Mouse (Mus musculus) intestine, embryonic 15.5 days (tissue): Measurements from ENCODE around the gene C8g. TPM values are rescaled to one million over a fixed set of nuclear protein-coding genes. Genes with fewer than 3 reads are reported as not detected.

Experiments used
- ATAC-seq: fragments of 200-750 bp; cut with Nextera tagmentation; 2 replicates; pipeline ENCODE4 v1.8.0; 2017; ENCODE audit warnings: moderate TSS enrichment, moderate library complexity
- H3K27ac ChIP-seq: fragments of 300-500 bp; sonication (generic); 2 replicates; pipeline ENCODE4 v1.5.1; 2015; ENCODE audit warnings: mild to moderate bottlenecking, inconsistent platforms
- H3K27me3 ChIP-seq: fragments of 300-500 bp; sonication (generic); replicated peaks from 2 replicates; pipeline ENCODE4 v1.6.1; 2015; ENCODE audit warnings: inconsistent platforms
- H3K36me3 ChIP-seq: fragments of 300-500 bp; sonication (generic); 2 replicates; pipeline ENCODE4 v1.6.1; 2015; ENCODE audit warnings: inconsistent platforms
- H3K4me1 ChIP-seq: fragments of 300-500 bp; sonication (generic); replicated peaks from 2 replicates; pipeline ENCODE4 v1.6.1; 2015; ENCODE audit warnings: inconsistent platforms
- H3K4me2 ChIP-seq: fragments of 300-500 bp; sonication (generic); replicated peaks from 2 replicates; pipeline ENCODE4 v1.6.1; 2015; ENCODE audit warnings: mild to moderate bottlenecking, inconsistent platforms
- H3K4me3 ChIP-seq: fragments of 300-500 bp; sonication (generic); replicated peaks from 2 replicates; pipeline ENCODE4 v1.5.1; 2015; ENCODE audit warnings: inconsistent platforms
- H3K9ac ChIP-seq: fragments of 300-500 bp; sonication (generic); 2 replicates; pipeline ENCODE4 v1.6.1; 2015; ENCODE audit warnings: inconsistent platforms
- H3K9me3 ChIP-seq: fragments of 300-500 bp; sonication (generic); 2 replicates; pipeline ENCODE4 v1.6.1; 2016; ENCODE audit warnings: inconsistent platforms
- WGBS: fragments of 180-500 bp; shearing (Covaris S2); methylation state at CpG from one replicate; pipeline ENCODE4 v1.1.7; 2015; 5-methylcytosine and 5-hydroxymethylcytosine counted together
- polyA plus RNA-seq: library from polyadenylated mRNA; unstranded; fragments of >200 nt; fragmentation: Nextera tagmentation; extraction: Ambion mirVana; gene quantifications from 2 replicates; pipeline ENCODE4 v1.2.1, GENCODE M21; 2015

The C8g gene
- polyA plus RNA-seq, 1 experiment from 2014 or later: 5.4 TPM

DNA sequence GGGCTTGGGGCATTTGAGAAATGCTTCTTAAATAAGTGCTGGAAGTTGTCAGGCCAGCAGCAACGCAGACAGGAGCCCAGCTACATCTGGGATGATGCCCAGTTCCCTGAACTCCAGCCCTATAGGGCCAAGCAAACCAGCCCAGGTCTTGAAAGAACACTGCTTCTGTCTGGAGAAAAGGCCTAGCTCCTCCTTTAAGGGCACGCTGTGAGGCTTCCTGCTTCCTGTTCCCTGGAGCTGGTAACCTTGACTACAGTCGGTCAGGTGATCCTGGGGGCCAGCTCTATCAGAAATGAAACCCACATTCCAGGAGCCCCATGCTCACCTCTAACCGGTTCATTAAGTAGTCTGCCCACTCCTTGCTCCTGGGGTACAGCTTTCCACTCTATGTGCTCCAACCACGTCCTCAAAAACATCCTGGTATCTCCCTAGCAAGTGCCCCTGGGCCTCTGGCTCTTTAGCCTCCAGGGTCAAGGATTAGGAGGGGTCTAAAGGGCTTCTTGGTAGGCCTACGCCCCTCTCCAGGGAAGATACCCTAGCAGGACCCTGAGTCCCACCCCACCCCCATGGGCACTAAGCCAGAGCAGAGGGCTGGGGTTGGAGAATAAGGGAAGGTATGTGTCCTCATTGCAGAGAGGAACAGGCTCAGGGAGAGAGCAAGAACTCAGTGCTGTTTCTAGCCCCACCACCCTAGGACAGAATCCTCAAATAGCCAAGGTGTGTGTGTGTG is 3.5 kb downstream of the C8g start:
- Histone ChIP-seq H3K4me2 (0 out of 2 replicates have a peak overlapping the region, but pooled peaks have one; percentile 3), H3K4me3 (no peak overlapping the region), H3K36me3 (no peaks in the 10 kb centered on the region), H3K27me3 (no peaks in the 10 kb centered on the region), H3K9ac (no peak overlapping the region), H3K4me1 (peaks cover 26% of the 10 kb centered on the region), H3K27ac (peak overlapping the region; percentile 58), H3K9me3 (no peaks in the 10 kb centered on the region)
- peak; percentile 14; the same call in 1 of the 2 replicates for ATAC-seq
- 50% methylated on average over 6 of the region's 6 CpGs for WGBS

DNA sequence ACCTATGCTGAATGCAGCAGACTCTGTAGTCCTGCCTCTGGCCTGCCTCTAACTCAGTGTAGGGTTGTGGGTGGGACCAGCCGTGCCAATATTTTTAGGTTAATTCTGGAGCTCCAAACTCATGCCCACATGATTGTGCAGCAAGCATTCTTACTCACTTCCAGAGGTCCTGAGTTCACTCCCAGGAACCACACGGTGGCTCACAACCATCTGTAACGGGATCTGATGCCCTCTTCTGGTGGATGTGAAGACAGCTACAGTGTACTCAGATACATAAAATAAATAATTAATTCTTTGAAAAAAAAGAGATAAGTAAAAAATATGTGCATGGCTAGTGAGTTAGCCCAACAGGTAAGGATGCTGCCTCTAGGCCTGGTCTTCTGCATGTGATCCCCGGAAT is 5.1 kb downstream of the C8g start:
- no peak for ATAC-seq
- no peaks in the 10 kb centered on the region for H3K27me3 ChIP-seq
- WGBS: 46% methylated on average over 4 of the region's 4 CpGs
- H3K27ac ChIP-seq: no peak overlapping the region
- H3K9ac ChIP-seq: no peak overlapping the region
- peaks cover 13% of the 10 kb centered on the region for H3K4me1 ChIP-seq
- no peak overlapping the region for H3K4me2 ChIP-seq
- H3K9me3 ChIP-seq: no peaks in the 10 kb centered on the region
- H3K4me3 ChIP-seq: no peak overlapping the region
- H3K36me3 ChIP-seq: no peaks in the 10 kb centered on the region

DNA sequence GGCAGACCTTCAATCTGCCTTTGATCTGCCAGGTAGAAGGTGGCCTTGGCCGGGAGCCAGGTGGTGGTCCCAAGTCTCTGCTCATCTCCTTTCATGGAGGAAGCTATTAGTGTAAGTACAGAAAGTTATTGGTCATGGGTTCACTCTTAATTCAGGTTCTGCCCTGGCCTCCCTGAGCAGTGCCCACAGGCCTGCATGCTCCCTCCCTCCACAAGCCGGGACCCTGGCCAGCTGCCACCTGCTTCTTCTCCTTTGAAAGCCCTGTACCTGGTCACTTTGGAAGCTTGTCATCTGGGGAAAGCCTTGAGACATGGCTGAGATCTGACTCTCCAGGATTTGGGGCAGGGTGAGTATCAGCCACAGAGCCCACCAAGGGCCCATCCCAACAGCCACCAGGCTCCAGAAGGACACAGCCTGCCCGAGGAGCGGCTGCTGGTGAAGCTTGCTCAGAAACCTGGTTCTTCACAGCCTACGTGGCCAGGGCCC is 8.0 kb downstream of the C8g start, which contains the start of gene Lcn12:
Gene Lcn12 (minus strand): TSS at position 436 of the 486 bp plus-strand sequence.
- H3K36me3 ChIP-seq: no peaks in the 10 kb centered on the region
- no peak for ATAC-seq

DNA sequence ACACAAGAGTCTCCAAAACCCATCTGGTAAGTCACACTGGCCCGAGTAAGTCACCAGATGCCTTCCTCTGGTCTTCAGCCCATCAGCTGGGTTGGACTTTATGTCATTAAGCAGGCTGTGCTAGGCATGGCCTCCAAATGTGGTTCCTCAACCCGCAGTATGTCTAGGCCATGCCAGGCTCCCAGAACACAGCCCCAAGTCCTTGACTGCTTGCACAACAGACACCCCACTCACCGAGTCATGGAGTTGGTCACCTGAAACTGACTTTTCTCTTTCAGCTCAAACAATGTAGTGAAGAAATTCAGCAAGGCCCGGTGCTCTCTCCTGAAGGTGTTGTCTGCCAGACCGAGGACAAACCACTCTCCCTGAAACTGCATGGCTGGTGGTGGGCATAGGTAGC is 8.5 kb downstream of the C8g start:
- ATAC-seq: no peak
- 80% methylated on average over 5 of the region's 5 CpGs for WGBS

More for the DNA sequence above, 8.0 kb downstream of the C8g start, which contains the start of gene Lcn12:
- H3K4me1 ChIP-seq: peaks cover 5% of the 10 kb centered on the region; the same call in 1 of the 2 replicates
- no peak within 1 kb of the TSS for H3K4me3 ChIP-seq
- no peaks in the 10 kb centered on the region for H3K9me3 ChIP-seq
- H3K27me3 ChIP-seq: no peaks in the 10 kb centered on the region
- H3K4me2 ChIP-seq: no peak within 1 kb of the TSS
- 83% methylated on average over 5 of the region's 5 CpGs for WGBS
- no peak within 1 kb of the TSS for H3K27ac ChIP-seq
- H3K9ac ChIP-seq: no peak within 1 kb of the TSS

DNA sequence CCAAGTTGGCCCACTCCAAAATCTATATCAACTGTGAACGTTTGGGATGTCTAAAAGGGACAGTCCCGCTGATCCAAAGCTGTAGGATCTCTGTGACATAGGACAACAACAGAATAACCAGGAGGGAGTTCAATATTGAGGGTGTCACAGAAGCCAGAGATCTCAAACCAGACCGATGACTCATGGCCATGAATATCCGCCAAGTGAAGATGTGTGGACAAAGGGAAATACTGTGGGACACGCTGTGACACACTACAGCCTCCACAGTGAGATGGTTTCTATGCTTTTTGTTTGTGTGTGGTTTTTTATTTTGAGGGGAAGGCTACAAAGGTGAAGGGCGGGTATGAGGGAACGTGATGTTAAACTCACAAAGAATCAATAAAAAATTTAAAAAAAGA is 12.8 kb downstream of the C8g start:
- no peak for ATAC-seq
- Histone ChIP-seq H3K4me1 (peaks cover 14% of the 10 kb centered on the region; the same call in 1 of the 2 replicates), H3K4me2 (no peak overlapping the region), H3K36me3 (no peaks in the 10 kb centered on the region), H3K9me3 (no peaks in the 10 kb centered on the region), H3K9ac (no peak overlapping the region), H3K27ac (no peak overlapping the region), H3K4me3 (no peak overlapping the region), H3K27me3 (no peaks in the 10 kb centered on the region)
- WGBS: 80% methylated on average over 7 of the region's 7 CpGs

More for the DNA sequence above, 8.5 kb downstream of the C8g start:
- no peaks in the 10 kb centered on the region for H3K36me3 ChIP-seq
- H3K9ac ChIP-seq: no peak overlapping the region
- no peak overlapping the region for H3K27ac ChIP-seq
- H3K4me3 ChIP-seq: no peak overlapping the region
- H3K9me3 ChIP-seq: no peaks in the 10 kb centered on the region
- peaks cover 9% of the 10 kb centered on the region; the same call in 1 of the 2 replicates for H3K4me1 ChIP-seq
- no peak overlapping the region for H3K4me2 ChIP-seq
- no peaks in the 10 kb centered on the region for H3K27me3 ChIP-seq

DNA sequence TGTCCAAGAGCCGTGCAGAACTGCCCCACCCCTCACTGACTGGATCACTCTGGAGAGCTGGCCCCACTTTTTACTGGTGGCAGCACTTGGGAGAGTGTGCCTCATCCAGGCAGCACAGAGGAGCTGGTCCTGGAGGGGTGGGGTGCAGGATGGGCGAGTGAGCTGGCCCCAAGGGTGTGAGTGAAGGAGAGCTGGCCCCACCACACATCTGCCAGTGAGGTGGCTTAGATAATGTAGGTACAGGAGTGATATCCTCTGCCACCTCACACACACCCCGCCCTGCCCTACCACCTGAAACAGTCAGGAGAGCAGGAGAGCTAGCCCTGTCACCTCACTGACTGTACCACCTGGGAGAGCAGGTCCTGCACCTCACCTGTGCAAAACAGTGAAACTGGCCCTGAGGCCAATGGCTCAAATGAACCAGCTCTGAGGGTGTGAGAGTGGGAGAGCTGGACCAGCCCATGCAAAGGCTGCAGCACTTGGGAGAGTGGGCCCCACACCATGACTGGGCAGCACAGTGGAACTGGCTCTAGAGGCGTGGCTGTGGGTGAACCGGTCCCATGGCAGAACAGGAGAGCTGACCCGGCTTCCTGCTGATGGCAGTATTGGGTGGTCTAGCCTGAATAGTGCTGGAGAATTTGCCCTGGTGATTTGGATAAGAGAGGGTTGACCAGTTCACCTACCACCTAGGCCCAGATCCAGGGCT is 13.4 kb downstream of the C8g start:
- Histone ChIP-seq H3K9ac (no peak overlapping the region), H3K4me2 (no peak overlapping the region), H3K36me3 (no peaks in the 10 kb centered on the region), H3K4me3 (no peak overlapping the region), H3K9me3 (no peaks in the 10 kb centered on the region), H3K4me1 (peaks cover 14% of the 10 kb centered on the region; the same call in 1 of the 2 replicates), H3K27me3 (no peaks in the 10 kb centered on the region), H3K27ac (no peak overlapping the region)
- ATAC-seq: 0 out of 2 replicates have a peak, but pooled peaks have one; percentile 16
- WGBS: 74% methylated on average over 6 of the region's 6 CpGs

DNA sequence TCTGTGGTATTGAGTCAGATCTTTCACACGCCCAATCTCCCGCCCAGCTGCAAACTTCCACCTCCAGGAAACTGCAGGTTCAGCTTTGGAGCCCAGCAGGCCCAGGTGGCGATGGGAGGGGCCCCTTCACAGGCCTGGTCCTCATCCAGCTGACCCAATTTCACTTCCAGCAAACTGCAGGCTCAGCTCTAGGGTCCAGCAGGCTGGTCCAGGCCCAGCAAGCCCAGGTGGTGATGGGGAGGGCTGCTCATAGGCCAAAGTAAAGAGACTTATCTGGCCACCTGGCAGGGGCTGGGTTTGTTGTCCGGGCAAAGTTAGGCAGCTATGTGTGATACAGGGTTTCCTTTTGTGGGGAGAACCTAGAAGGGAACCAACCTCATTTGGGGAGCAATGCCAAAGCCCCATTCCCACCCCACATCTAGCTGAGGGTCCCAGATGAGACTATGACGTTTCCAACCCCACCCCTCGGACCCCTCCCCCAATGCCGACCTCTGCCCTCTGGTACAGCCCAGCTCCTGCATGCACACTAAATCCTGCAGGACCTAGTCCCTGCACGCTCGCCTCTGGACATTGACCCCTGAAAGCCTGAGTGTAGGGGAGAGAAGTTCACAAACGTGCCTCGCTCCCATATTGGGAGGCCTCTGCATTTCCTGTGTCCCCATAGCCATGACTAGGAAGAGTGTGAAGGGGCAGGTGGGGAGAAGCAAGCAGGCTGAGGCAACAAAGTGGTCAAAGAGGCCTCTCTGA is 16.4 kb downstream of the C8g start:
- WGBS: 43% methylated on average over 11 of the region's 11 CpGs
- Histone ChIP-seq H3K27ac (0 out of 2 replicates have a peak overlapping the region, but pooled peaks have one; percentile 20), H3K4me2 (no peak overlapping the region), H3K36me3 (no peaks in the 10 kb centered on the region), H3K4me3 (no peak overlapping the region), H3K9ac (no peak overlapping the region), H3K4me1 (peaks cover 14% of the 10 kb centered on the region; the same call in 1 of the 2 replicates), H3K9me3 (no peaks in the 10 kb centered on the region), H3K27me3 (no peaks in the 10 kb centered on the region)
- ATAC-seq: peak; percentile 79

DNA sequence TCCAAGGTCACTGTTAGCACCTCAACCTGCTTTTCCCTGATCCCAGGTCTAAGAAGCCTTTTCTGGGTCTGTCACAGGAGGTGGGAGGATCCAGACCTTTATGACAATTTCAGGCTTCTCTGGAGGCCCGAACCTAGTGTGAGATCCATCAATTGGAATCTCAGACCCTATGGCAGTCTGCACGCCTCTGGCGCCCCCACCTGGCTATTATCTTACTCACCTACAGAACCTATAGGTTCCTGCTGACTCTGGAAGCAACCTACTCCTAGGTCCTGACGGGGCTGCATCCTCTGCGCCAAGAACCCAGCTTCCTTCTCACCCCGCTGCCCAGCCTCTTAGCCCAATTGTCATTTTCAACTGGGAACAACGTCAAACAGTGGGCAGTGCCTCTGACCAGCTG is 18.6 kb downstream of the C8g start:
- no peak overlapping the region for H3K4me3 ChIP-seq
- H3K36me3 ChIP-seq: no peaks in the 10 kb centered on the region
- no peak overlapping the region for H3K9ac ChIP-seq
- H3K9me3 ChIP-seq: no peaks in the 10 kb centered on the region
- 24% methylated on average over 7 of the region's 7 CpGs for WGBS
- no peak overlapping the region for H3K4me2 ChIP-seq
- H3K27ac ChIP-seq: no peak overlapping the region
- H3K27me3 ChIP-seq: no peaks in the 10 kb centered on the region
- ATAC-seq: no peak
- H3K4me1 ChIP-seq: peaks cover 10% of the 10 kb centered on the region; the same call in 1 of the 2 replicates

DNA sequence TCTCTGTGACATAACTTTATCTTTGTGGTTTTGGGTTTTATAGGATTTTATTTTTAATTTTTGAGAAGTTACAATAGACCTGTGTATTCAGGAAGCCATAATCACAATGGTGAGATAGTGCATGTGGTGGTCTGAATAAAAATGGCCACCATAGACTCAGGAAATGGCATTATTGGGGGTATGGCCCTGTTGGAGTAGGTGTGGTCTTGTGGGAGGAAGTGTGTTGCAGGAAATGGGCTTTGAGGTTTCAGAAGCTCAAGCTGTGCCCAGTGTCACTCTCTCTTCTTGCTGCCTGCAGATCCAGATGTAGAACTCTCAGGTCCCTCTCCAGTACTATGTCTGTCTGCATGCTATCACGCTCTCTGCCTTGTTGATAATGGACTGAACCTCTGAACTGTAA is 21.0 kb downstream of the C8g start:
- H3K4me1 ChIP-seq: 0 out of 2 replicates have a peak, but pooled peaks cover 3% of the 10 kb centered on the region
- no peak overlapping the region for H3K4me2 ChIP-seq
- H3K4me3 ChIP-seq: no peak overlapping the region
- H3K36me3 ChIP-seq: no peaks in the 10 kb centered on the region
- no peaks in the 10 kb centered on the region for H3K9me3 ChIP-seq
- no peaks in the 10 kb centered on the region for H3K27me3 ChIP-seq
- H3K9ac ChIP-seq: no peak overlapping the region
- no peak overlapping the region for H3K27ac ChIP-seq
- no peak for ATAC-seq
- 88% methylated on average over 1 of the region's 1 CpGs for WGBS

DNA sequence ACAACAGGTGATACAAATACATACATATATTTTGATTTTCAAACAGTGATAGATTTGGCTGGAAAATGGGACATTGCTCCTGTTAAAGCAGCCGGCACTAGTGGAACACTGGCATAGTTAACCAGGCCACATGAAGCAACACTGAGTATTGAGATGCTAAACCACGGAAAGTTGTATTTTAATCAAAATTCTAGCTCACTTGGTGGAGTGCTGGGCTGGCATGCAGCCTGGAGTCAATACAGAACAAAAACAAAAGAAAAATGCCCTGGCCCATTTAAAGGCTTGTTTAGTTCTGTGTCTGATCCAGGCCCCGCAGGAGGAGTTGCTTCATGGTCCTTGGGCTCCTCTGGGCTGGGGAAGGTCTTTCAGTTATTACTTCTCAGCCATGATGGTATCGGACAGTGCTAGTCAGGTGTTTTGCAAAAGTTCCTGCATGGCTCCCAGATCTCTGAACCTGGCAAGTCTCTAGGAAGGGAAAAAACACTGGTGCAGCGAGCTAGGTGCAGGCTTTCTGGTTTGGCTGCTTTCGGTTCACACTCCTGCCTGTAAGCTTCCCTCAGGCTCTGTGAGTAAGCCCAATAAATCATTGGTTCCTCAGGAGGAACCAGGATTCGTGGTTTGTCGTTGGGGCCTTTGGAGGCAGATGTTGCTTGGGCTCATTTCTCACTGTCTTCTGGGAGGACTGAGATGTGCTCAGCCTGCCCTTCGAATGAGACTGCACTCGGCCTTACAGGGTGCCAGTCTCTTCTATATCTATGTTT is 21.8 kb downstream of the C8g start:
- WGBS: 54% methylated on average over 10 of the region's 10 CpGs
- Histone ChIP-seq H3K4me1 (no peaks in the 10 kb centered on the region), H3K27ac (no peak overlapping the region), H3K9me3 (no peaks in the 10 kb centered on the region), H3K4me2 (no peak overlapping the region), H3K36me3 (no peaks in the 10 kb centered on the region), H3K27me3 (no peaks in the 10 kb centered on the region), H3K9ac (no peak overlapping the region), H3K4me3 (no peak overlapping the region)
- peak; percentile 37 for ATAC-seq

DNA sequence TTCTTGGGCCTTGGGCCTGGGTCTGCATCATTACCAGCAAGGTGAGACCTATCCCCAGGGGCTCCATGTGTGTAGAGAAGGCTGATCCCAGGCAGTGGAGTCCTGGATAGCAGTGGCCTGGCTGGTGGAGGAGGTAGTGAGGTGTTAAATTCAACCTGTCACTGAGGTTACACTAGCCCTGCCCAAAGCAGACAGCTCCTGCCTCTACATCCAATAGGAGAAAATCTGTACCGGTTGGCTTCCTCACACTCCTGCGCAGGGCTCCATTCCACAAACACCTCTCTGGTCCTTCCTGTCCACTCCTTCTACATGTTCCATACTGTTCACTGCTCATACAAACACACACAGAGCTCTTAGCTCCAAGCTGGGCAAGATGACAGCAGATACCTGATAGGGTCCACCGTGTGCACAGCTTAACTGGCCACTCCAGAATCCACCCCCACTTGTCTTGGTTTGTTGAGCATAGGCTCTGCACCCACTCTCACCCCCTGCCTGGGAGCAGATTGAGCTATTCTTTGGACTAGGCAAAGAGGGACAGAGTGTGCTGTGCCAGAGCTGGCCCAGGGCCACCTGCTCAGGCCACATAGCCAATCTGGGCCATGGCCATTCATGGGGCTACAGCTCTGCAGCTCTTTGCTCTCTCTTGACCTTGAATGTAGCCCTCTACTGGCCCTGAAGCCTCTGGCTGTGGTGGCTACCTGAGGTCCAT is 23.4 kb downstream of the C8g start:
- WGBS: 80% methylated on average over 3 of the region's 3 CpGs
- Histone ChIP-seq H3K4me3 (no peak overlapping the region), H3K9me3 (no peaks in the 10 kb centered on the region), H3K9ac (no peak overlapping the region), H3K4me1 (no peaks in the 10 kb centered on the region), H3K27ac (no peak overlapping the region), H3K4me2 (no peak overlapping the region), H3K27me3 (no peaks in the 10 kb centered on the region), H3K36me3 (no peaks in the 10 kb centered on the region)
- no peak for ATAC-seq
